Mouse (Mus musculus): ENCODE measurements around the gene Frem2. TPM values are rescaled to one million over a fixed set of nuclear protein-coding genes. Genes with fewer than 3 reads are reported as not detected.

Gene Frem2
- total RNA-seq (2021), result 1 to 10 TPM; 3.1 to 4.0 TPM
- long read RNA-seq, experiment 1, partial matches to known transcripts, result 1 of 1 reads
- long read RNA-seq, experiment 1, other reads (novel, unspliced or antisense), result 0 of 1 reads
- long read RNA-seq, experiment 2, partial matches to known transcripts, result 0 of 1 reads
- long read RNA-seq, experiment 2, other reads (novel, unspliced or antisense), result 1 of 1 reads

DNA sequence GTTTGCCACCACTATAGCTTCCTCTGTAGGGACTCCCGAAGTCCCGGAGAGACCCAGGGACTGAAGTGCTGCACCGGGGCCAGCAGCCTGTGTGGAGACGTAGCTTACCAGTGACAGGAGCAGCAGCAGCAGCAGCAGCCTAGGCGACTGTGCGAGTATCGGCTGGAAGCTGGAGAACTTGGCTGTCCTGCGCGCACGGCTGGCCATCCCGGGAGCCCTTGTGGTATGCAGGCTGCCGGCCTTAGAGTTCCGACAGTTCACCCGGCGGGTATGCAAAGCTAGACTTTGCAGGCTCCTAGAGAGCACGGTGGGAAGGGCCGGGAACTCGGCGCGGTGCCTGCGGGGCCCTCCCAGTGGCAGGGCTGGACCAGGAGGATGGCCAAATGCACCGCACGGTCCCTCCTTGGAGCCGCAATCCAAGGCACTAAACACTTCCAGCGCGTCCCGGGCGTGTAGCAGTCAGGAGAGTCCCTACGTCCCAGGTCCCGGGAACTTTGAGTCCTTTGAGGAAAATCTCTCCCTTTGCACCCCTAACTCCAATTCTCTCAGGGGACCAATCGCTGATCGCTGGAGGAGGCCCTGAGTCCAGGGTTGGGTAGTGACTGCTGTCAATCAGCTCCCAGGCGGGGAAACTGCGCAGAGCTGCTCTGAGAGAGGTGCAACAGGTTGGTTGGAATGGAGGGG, at the start of gene Frem2:
Frem2 (minus strand) TSS at position 478 of the 684 bp plus-strand sequence.
- DNase-seq (ENCODE audit: low spot score in 2 of 2), result peak; percentile 68 to 80

DNA sequence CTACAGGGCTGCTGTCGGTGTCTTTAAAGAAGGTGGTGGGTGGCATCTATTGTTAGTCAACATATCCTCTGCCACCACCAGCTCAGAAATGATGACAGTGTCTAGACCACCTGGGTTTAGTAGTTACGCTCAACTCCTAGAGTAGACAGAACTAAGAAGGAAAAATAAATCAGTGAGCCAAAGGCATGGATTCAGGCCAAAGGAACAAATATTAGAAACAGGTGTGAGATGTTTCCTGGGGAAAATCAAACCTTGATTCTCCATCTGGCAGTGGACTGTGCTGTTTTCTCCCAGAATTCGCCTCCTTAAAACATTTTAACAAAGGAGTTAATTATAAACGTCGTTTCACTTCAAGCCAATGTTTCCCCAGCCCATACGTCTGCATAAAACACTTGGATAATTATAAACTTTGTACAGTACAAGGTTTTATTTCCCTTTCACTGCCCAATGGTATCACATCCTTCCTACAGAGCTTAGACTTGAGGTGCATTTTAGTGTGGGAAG, 48.9 kb upstream of the Frem2 start:
- no peak for DNase-seq (ENCODE audit: low spot score in 2 of 2)

DNA sequence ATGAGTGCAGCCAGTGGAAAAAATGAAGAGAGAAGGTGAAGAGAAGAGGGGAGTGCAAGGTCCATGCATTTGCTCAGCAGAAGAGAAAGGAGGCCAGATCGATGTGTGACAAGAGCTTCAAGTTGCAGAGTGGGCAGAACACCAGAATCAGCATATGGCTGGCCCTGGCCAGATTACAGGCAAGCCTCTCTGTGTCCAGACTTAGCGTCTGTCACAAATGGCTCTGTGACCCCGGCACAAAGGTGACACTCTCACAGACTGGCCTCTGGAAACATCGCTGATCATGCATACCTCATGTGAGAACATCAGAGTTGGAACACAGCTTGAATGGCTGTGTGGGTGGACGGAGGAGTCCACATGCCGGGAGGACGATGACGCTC, 46.0 kb upstream of the Frem2 start:
- peak in 1 of 2 experiments; percentile 4 for DNase-seq (ENCODE audit: low spot score in 2 of 2)

DNA sequence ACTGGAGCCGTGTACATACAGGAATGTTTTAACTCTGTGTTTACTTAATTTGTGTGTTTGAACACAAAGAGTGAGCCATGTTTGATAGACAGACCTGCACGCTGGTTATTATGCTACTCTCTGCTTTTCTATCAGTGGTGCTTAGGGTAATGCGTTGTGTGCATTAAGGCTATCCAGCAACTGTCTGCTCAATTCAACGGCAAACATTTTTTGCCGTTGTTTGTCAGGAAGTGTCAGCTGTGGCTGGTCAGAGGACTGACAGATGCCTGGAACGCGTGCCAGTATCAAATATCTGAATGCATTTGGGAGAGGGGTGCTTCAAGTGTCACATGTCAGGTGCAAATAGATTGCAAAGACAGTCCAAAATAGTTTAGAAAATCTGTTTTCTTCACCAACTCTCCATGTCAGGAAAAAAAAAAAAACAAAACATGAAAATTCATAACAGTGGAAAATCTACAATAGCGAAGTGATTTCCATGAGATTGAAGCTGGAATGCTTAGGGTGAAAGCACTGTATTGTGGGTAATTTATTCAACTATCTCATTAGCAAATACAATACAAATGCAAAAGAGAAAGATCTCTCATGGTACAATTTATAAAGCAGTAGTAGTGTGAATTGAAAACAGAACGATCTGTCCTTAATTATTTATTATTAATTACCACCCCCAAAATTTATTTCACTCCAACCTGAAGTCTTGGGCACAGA, 45.4 kb upstream of the Frem2 start:
- no peak for DNase-seq (ENCODE audit: low spot score in 2 of 2)

DNA sequence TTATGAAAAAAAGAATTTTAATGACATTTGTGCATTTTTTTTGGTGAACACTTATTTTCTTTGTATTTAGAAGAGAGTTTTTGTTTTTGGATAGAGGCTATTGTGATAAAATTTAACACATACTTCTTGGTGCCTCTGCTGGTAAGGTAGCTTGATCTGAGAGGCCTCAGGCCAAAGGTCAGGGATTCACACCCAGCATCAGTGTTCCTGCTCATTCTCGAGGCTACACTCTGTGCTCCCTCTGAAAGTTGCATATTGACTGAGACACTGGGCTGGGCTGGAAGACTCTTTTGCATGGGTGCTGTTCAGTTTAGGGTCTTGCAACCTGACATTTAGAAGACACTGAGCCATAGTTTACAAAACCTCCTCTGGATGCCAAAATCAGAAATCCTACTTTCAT, 44.8 kb upstream of the Frem2 start:
- no peak for DNase-seq (ENCODE audit: low spot score in 2 of 2)

DNA sequence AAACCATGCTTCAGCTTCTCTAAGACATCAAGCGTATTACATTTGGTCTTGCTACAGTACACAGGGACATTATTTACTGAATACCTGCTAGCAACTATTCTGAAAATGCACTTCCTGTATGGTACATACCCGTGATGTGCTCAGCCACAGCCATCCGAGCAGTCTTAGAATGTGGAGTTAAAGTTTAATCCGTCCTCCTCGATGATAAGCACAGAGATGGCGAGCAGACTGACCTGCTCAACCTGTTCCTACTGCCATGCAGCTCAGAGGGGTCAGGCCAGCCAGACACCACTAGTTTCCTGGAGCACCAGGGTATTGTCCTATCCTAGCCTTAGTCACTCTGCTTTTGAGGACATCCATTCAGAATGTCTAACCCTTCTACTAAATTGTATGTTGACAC, 30.6 kb upstream of the Frem2 start:
- no peak for DNase-seq (ENCODE audit: low spot score in 2 of 2)

DNA sequence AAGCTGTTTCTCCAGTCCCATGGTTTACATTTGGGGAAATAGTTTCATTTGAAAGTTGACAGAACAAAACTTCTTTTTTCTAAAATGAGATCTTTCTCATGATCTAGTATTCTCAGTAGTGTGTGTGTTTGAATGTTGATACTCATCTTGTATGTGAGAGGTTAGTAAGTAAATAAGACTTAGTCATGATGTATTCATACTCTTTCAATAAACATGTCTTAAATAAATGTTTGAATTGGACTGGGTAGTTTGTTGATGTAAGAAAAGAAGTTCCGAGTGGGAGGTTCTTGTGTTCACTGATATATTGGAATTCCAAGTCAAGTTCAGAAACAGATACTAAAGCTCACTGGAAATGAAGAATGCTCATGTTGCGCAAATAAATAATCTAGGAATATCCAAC, 25.1 kb upstream of the Frem2 start:
- DNase-seq (ENCODE audit: low spot score in 2 of 2), result no peak

DNA sequence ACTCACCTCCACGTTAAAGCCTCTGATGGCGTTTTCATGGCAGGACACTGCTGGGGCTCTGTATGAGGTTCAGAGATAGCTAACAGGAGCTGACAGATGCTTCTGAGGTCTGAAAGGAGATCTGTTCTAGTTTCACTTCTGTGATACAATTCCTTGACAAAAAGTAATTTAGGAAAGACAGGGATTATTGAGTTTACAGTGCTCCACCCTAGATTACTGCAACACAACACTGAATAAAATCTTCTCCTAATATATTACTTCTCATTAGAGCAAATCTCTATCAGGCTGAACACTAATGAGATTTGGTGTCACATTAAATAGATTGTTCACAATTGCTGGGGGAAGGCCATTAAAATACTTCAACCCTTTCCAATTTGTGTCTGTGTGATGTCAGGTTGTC, 23.7 kb upstream of the Frem2 start:
- DNase-seq (ENCODE audit: low spot score in 2 of 2), result no peak

DNA sequence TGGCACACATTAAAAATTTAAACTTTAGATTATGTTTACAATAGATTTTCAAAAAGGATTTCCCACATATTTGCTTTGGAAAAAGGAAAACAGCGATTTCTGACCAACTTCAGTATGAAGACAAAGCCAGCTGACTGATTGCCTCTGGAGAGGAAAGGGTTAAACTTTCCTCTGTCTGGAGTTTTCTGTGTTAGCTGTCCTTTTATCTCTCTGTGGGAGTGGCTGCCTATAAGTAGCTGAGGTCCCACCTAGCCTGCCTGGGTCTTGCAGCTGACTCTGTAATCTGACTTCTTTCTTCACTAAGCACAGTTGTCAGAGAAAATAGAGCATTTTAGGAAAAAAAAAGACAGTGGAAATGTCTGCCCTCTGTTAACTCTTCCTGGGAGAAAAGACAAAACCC, 17.1 kb upstream of the Frem2 start:
- no peak for DNase-seq (ENCODE audit: low spot score in 2 of 2)

DNA sequence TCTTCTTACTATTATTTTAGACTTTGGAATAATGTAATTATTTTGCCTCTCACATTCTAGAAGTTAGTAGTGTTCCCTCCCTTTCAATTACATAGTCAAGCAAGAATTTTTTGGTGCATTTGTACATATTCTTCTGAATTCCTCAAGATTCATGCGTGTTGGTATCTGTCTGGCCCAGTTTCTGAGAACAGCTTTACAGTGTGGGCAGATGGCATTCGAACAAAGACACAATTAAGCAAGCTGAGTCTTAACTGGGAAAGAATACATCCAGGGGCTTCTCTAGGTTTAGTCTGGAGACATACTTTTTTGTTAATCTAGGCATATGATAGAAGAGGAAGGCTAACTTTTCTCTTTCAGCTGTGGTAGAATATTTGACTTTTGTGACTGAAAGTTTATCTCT, 12.6 kb upstream of the Frem2 start:
- DNase-seq (ENCODE audit: low spot score in 2 of 2), result peak in 1 of 2 experiments; percentile 33

DNA sequence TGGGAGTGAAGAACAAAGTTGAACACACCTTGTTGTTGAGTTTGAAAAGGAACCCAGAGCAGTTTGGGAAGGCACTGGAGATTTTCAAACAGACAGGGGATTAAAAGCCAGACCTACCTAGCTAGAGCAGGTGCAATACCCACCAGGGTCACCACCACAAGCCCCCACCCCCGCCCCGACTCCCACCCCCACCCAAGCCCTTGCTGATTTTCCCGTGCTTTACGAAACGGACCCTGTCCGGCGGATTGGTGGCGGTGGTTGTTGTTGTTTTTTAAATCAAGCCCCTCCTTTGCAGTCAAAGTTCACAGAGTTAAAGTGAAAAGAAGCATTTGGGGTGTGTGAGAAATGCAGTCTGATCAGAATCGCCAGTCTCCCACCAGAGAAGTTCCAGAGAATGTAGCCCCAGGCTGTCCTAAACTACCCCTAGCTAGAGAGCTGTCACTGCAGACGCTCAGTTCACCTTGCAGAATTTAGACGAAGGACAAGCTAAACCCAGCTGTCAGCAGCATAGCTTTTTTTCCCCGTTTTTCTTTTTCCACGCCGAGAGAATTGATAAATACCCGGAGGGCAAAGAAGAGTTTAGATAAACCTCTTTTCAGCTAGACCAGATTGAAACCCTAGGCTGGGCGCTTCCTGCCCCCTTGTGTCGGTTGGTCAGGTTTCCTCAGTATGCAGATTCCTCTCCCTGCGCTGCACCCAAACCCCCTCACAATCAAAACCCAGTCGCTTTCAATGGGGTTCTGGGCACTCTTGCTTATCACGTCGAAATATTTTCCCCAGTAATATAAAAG, 784 bp upstream of the Frem2 start:
- peak; percentile 11 to 49 for DNase-seq (ENCODE audit: low spot score in 2 of 2)

DNA sequence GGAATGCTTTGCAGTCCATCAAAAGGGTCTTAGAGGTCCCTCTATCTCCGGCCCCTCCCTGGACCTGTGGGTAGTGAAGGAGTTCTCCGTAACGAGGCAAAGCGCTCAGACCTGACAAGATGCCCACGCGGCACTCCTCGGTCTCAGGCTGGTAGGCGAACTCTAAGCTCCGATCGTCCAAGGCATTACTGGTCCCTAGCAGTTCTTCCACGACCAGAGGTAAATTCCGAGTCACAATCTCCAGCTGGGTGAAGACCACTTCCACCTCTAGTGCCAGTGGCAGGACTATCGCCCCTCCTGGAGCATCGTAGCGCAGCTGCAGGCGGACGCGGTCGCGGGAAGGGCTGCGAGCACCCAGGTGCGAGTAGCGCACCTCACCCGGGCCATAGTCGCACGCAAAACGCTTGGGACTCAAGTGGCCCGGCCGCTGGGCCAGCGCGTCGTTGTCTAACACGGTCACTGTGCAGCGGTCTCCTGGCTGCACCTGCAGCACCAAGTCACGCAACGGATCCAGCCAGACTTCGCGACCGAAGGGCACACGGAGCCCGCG, 752 bp downstream of the Frem2 start:
- DNase-seq (ENCODE audit: low spot score in 2 of 2), result peak in 1 of 2 experiments; percentile 8

DNA sequence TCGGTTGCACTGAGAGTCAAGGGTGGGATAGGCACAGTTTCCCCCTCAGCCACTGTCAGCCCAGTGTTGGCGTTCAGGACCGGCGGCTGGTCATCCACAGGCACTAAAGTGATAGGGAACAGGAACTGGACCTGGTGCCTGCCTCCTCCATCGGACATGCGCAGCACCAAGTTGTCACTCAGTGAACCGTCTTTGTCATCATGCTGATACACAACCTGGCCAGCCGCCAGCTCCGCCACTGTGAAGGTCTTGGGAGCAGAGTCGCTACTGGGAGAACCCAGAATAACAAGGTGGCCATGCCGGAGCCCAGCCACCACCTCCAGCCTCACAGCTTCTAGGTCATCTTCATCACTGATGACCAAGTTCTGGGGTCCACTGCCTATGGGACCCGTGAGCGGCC, 1.8 kb downstream of the Frem2 start:
- DNase-seq (ENCODE audit: low spot score in 2 of 2), result no peak

DNA sequence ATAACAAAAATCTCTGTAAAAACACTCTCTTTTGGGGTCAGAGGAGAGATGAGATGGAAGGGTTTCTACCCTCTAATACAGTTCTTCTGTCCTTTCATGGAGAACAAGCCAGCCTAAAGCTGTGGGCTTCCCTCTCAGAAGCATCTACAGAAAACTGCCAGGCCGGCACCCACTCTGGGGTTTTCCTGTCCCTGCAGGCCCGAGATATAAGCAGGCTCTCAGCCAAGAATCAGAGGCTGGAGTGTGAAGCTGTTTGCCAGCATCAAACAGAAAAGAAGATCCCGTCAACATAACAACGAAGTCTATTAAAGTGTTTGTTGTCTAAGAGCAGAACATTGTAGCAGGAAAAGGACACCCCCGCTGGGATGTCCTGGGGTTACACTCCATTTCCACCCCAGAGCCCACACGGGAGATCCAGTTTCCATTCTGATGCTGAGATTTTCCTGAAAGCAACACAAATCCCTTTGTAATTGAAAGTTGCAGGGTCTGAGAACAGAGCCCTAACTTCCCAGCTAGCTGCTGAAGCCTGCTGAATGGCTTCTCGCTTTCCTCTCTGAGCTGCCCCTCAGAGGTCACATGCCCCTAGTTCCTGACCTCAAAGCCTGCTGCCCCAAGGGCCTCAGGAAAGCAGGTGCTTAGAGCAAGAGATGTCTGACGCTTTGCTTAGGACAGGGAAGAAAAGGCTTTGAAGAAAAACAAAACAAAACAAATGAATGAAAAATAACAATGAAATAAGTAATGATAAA, 7.0 kb downstream of the Frem2 start:
- DNase-seq (ENCODE audit: low spot score in 2 of 2), result peak; percentile 6 to 28

DNA sequence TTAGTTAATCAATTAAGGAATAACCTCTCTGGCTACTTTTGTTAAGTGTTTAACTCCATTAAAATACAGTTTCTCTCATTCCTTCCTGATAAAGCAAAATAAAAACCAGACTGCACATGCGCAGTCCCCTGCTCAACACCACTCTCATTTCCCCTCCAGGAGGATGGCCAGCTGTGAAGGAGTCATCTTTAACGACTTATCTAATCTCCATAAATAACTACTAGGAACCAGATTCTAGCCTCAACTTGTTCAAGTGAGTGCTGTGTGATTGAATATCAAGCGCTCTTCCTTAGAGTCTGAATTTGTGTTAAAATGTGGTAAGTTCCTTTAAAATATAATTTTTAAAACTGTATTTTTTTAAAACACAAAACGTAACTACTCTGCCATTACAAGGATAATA, 7.7 kb downstream of the Frem2 start:
- no peak for DNase-seq (ENCODE audit: low spot score in 2 of 2)

DNA sequence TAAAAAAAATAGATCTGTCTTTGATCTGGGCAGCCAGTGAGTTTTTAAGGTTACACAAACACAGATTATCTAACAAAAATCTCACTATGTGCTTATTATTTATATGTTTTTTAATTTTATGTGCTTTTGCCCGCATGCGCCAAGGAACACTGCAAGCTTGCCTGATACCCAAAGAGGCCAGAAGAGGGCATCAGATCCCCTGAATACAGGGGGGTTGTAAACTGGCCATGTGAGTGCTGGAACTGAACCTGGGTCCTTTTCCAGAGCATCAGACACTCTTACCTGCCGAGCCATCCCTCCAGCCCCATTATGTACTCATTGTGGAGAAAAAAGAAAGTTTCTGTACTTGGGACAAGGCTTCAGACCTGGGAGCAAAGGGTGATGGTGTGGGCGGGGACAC, 8.3 kb downstream of the Frem2 start:
- DNase-seq (ENCODE audit: low spot score in 2 of 2), result no peak

DNA sequence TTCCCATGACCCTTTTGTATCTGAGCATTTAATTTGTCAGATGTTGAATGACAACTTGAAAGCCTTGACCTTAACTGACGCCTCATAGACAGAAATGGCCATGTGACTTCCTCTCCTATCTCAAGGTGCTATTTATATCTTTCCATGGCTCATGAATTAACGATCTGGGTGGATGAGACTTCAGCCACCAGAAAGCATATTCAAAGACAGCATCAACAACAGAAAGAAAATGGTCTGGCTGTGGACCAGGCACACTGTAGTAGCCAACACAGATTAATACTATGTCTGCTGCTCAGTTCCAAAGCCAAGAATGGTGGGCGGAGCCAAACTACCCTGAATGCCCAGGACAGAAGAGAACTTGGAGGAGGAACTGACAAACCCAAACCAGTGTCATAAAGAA, 21.2 kb downstream of the Frem2 start:
- no peak for DNase-seq (ENCODE audit: low spot score in 2 of 2)

DNA sequence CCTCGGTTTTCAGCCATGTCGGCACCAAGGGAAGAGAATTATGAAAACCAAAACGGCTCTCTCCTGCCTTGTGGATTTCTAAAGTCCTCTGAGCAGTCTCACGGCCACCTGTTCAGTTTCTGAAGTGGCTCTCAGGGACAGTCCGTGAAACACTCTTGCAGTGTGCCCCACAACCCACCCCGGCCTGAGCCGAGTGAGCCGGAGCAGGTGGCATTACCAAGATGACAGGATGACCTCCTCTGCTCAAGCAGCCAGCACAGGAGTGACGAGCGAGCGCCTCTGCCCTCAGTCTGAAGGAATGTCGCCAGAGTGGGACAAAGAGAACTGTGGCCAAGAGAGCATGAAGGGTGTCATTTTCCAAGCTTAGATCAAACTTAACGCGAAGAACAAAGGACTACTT, 26.0 kb downstream of the Frem2 start:
- no peak for DNase-seq (ENCODE audit: low spot score in 2 of 2)

DNA sequence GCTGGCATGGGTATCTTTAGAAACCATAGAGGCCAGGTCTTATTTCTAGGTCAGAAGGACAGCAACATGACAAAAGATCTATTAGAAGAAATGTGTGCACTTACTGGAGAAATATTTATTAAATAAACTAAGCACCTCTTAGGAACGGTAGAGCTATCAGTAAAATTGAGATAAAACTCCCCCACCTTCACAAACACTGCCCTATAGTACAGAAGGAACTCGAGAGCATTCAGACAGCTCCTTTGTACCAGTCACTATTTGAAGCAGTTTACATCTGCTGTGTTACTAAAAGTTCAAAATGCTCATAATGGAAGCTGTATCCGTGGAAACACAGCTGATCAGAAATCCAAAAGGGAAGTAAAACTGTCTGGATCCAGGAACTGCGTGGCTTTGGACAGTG, 26.5 kb downstream of the Frem2 start:
- no peak for DNase-seq (ENCODE audit: low spot score in 2 of 2)

DNA sequence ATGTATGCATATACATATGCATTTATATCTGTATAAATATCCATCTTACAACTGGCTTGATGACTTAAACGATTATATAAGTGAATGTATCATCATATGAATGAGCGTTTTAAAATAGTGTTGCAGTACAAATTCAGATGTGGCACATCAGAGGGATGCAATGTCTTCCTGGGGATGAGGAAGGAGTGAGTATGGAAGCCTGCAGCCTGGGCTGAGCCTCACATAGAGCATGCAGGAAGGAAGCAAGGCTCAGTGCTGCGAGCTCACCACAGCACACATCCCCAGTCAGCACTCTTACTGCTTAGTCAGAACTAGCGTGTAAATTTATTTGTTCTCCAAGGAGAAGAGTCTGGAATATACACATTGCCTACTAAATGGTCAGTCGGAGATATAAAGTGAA, 27.2 kb downstream of the Frem2 start:
- DNase-seq (ENCODE audit: low spot score in 2 of 2), result no peak

DNA sequence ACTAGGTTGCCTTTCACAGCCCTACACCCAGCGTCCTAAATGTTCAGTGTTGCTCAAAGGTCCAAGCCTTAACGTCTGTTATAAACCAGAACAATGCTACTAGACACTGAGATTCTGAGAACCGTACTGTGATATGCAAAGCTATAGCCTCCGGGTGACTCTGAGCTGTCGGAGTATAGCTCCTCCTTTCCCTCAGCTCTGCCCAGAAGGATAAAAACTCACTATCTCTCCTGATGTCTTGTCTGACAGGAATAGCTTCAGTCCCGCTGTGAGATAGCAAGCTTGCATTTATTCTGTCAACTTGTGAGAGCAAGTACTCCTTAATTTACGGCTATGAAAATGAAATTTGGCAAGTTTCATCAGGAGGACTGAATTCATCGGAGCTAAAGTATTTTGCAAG, 33.9 kb downstream of the Frem2 start:
- DNase-seq (ENCODE audit: low spot score in 2 of 2), result no peak
